Comparison of ENCODE assay signal across 11 mouse cellular contexts in the genomic region with DNA sequence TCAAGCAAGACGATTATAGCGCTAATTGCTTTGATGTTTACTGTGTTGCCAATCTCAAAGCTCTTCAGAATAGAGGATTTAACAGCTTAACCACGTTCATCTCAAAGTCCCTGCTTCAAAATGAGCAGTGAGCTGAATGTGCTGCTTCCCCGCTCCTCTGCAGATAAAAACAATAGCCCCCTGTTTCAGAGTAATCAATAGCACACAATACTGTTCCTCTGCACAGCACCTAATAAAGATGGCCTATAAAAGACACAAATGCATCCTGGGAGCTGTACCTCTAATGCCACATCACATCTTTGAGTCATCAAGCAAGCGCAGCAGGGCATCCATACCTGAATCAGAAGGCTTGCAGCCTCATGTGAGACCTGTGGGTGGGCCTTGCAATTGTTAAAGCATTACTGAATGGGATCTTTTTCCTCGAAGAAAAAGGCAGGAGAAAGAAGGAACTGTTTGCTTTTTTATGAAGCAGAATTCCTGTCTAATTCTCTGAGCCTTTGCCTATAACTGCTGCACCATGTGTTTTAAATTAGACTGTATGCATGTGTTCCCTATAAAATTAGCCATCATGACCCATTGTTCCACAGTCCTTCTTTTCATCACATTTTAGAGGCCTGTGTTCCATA.
DNase-seq lines count a peak whose midpoint lies in the region; ATAC-seq lines count a peak whose summit lies in the region.
"Had no signal": no experiment of that assay in that cellular context is flagged by ENCODE, and none has a peak within 500 bp of the region (broad histone marks: within the 10 kb centered on the region; RNA-seq: fewer than 3 reads in every experiment).

No protein-coding gene starts in this region.

- 2% methylated on average over 6 of the region's 6 CpGs for WGBS in forebrain, embryonic 15.5 days

- peaks cover 14% of the 10 kb centered on the region for H3K4me1 ChIP-seq in forebrain, embryonic 15.5 days

- H3K9me3 ChIP-seq in forebrain, embryonic 15.5 days: no peaks in the 10 kb centered on the region

- no peak overlapping the region for H3K4me2 ChIP-seq in forebrain, embryonic 15.5 days (replicated peaks)

- no peak overlapping the region for H3K9ac ChIP-seq in forebrain, embryonic 15.5 days (replicated peaks)

- peak; percentile 79 for DNase-seq in NIH3T3 (ENCODE audit: low read depth)
- DNase-seq in embryo, embryonic 11 days: peak; percentile 72
- DNase-seq in mesoderm, embryonic 11.5 days (ENCODE audit: low read depth, low spot score): peak; percentile 36
- no peak for DNase-seq in layer of hippocampus, adult 8-10 months (ENCODE audit: low spot score in 2 of 2)
- DNase-seq in frontal cortex, postnatal 36 days (ENCODE audit: low spot score in 2 of 2): no peak
- no peak for DNase-seq in gastrocnemius, postnatal 36 days
- DNase-seq in gastrocnemius, postnatal 14 days: no peak
- DNase-seq: heart, postnatal 4 days; kidney, postnatal 4 days had no signal

- no peaks in the 10 kb centered on the region for H3K27me3 ChIP-seq in forebrain, embryonic 15.5 days
- H3K27me3 ChIP-seq: CH12.LX had no signal

- intact Hi-C loops in gastrocnemius, postnatal 36 days (cut with DNase I): no loop called here
- intact Hi-C loops in gastrocnemius, postnatal 14 days (cut with DNase I; ENCODE audit: low total_unique reads): no loop called here

- no peak overlapping the region for H3K4me3 ChIP-seq in forebrain, embryonic 15.5 days

- H3K27ac ChIP-seq in forebrain, embryonic 15.5 days (replicated peaks): no peak overlapping the region

- ATAC-seq in forebrain, embryonic 15.5 days (replicated peaks): peak; percentile 61

- no peaks in the 10 kb centered on the region for H3K36me3 ChIP-seq in forebrain, embryonic 15.5 days

Comparison
In these comparisons a context has a peak if more than half of its experiments do, and no peak if none do; other contexts are left out.
1. DNase-seq: peak in NIH3T3 (single experiment), embryo, embryonic 11 days (single experiment) and mesoderm, embryonic 11.5 days (single experiment); none in layer of hippocampus, adult 8-10 months (0 of 2), frontal cortex, postnatal 36 days (0 of 2), gastrocnemius, postnatal 36 days (0 of 2) and gastrocnemius, postnatal 14 days (single experiment).